Mouse (Mus musculus): ENCODE results near the gene Acer1.

DNA sequence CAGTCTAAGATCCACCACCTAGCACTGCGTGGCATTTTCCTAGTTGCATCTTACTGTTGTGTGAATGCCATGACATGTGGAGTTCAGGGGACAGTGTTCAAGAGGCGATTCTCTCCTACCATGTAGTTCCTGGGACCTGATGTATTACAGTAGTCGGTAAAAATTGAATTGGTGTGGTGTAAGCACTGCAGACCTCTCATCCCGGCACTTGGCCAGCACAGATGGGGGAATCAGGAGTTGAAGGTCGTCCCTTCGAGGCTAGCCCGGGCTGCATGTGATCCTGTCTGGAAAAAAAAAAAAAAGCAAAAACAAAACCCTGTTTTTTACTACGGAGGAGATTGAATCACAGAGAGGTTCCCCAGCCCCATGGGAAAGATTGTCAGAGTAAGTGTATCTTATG, 13.1 kb upstream of the Acer1 start:
- TF ChIP-seq MAFK (IDR thresholded peaks at IDR 0.05; ENCODE audit: insufficient read depth, low read depth, low read length) = no peak
- TF ChIP-seq ZNF384 (IDR thresholded peaks at IDR 0.05; ENCODE audit: low read depth, low read length) = no peak
- TF ChIP-seq HCFC1 (IDR thresholded peaks at IDR 0.05; ENCODE audit: borderline replicate concordance, insufficient read depth, low read length) = no peak
- no peak for TF ChIP-seq ZC3H11A (IDR thresholded peaks at IDR 0.05; ENCODE audit: borderline replicate concordance, low read depth, low read length)

Measured in ES-E14 (cell line).